Mouse (Mus musculus): Measurements from ENCODE around the gene Ttc6. TPM values are rescaled to one million over a fixed set of nuclear protein-coding genes. Genes with fewer than 3 reads are reported as not detected.

Ttc6 gene
- polyA plus RNA-seq, 1 experiment from 2014 or later, result 0.62 TPM

DNA sequence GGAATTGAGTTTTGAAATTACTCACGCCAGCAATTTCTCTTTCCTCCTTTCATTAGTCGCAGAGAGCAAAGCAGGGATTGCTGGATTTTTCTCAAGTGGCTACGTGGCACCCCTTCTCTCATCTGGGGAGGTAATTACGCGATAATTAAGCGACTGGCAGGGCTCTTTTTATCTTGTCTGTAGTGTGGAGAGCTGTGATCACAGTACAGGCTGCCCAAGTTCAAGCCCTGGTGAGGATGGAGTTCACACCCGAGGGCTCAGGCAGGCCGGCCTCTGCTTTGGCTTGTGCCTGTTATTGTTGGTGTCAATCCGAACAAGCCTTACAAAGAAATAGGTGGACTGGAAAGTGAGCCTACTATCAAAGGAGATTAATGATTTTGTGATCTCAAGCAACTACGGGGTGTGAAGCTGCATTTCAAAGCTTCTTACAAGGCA is 24.3 kb upstream of the Ttc6 start:
- 0 out of 2 replicates have a peak overlapping the region, but pooled peaks have one; percentile 59 for H3K4me3 ChIP-seq
- DNase-seq (ENCODE audit: low spot score), result peak; percentile 77

DNA sequence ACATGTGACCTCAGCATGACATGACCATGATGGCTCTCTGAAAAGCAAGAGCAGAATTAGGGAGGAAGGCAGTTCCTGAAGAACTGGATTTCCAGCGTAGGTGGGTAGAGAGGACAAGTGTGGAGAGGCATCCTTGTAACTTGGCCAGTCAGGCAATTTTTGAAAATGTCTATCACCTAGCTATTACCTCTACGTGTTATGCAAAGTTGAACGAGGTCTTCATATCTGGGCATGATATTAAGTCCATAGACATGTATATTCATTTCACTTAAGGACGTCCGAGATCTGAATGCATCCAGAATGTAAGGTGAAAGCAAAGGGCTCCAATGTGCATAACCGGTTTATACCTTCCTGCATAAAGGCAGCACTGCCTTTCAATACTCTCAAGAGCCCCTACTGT is 22.8 kb upstream of the Ttc6 start:
- no peaks in the 10 kb centered on the region for H3K9me3 ChIP-seq
- peaks cover 80% of the 10 kb centered on the region for H3K27me3 ChIP-seq (ENCODE audit: insufficient read depth, poor library complexity, severe bottlenecking)
- H3K4me3 ChIP-seq, result no peak overlapping the region
- H3K4me1 ChIP-seq, result peaks cover 21% of the 10 kb centered on the region
- no peak for DNase-seq (ENCODE audit: low spot score)
- H3K27ac ChIP-seq, result no peak overlapping the region
- WGBS, result 10% methylated on average over 6 of the region's 6 CpGs
- no peaks in the 10 kb centered on the region for H3K36me3 ChIP-seq

More for the DNA sequence above, 24.3 kb upstream of the Ttc6 start:
- WGBS, result under 1% methylated on average over 10 of the region's 10 CpGs
- no peaks in the 10 kb centered on the region for H3K36me3 ChIP-seq
- H3K9me3 ChIP-seq, result no peaks in the 10 kb centered on the region
- peaks cover 81% of the 10 kb centered on the region for H3K27me3 ChIP-seq (ENCODE audit: insufficient read depth, poor library complexity, severe bottlenecking)
- H3K4me1 ChIP-seq, result peaks cover 19% of the 10 kb centered on the region
- no peak overlapping the region for H3K27ac ChIP-seq

DNA sequence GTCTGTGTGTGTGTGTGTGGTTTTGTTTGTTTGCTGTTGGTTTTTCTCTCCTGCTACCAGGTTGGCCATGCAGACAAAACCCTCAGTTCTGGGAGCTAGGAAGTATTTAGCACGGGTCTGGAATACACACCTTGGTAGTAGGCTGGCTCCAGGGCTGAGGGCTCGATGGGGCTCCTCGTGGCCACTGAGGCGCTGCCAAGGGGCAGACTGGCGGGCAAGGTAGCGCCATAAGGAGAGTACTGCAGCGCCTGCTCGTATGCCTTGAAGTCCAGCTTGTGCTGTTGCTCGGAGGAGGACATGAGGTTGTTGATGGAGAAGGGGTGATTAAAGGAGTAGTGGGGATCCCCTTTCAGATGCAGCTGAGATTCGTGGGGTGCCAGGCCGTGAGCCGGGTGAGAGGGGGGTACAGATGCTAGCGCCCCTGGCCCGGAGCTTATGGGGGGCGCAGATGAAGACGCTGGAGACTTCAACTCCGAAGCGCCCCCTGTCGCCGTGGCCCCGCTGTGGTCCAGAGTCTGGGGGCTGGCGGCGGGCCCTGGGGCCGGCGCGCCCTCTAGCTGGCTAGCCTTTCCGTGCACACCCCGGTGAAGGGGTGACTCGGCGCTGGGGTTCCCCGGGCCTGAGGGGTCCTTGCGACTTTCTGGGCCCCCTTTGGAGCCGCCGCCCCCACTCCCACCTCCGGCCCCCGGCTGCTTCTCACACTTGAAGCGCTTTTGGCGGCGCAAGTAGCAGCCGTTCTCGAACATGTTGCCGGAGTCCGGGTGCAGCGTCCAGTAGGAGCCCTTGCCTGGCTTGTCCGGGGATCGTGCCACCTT is 21.8 kb upstream of the Ttc6 start:
- Histone ChIP-seq H3K27me3 (ENCODE audit: insufficient read depth, poor library complexity, severe bottlenecking) (peaks cover 80% of the 10 kb centered on the region), H3K27ac (no peak overlapping the region), H3K9me3 (no peaks in the 10 kb centered on the region), H3K36me3 (no peaks in the 10 kb centered on the region), H3K4me1 (peaks cover 29% of the 10 kb centered on the region), H3K4me3 (peak overlapping the region; percentile 44)
- DNase-seq (ENCODE audit: low spot score), result peak; percentile 77
- WGBS, result 2% methylated on average over 46 of the region's 46 CpGs

DNA sequence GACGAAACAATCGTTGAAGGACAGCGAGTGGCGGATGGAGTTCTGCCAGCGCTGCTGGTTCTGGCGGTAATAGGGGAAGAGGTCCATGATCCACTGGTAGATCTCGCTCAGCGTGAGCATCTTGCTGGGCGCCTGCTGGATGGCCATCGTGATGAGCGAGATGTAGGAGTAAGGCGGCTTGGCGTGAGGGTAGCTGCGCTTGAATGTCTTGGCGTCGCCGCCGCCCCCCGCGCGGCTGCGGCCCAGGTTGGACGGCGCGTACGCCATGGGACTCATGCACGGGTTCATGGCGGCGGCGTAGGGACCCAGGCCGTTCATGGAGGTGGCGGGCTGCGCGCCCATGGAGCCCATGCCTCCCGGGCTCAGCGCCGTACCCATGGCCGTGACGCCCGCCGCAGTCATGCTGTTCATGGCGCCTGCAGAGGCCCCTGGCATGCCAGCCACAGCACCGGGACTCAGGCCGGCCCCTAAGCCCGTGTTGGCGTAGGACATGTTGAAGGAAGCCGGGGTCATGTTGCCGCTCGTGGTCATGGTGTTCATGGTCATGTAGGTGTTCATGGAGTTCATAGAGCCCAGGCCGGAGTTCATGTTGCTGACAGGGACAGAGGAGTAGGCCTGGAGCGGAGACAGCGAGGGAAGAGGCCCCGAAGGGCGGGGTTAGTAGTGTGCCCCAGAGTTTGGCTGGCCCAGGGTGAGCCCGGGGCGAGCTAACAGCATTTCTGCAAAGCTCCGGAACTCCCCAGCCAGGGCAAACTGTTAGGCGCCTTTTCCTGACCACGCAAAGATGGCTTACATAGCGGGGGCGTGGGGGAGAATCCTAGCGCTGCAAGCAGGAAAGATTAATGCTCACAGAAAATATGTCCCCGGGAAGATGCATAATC is 20.9 kb upstream of the Ttc6 start:
- peak; percentile 74 for DNase-seq (ENCODE audit: low spot score)
- Histone ChIP-seq H3K4me3 (peak overlapping the region; percentile 44), H3K4me1 (peaks cover 29% of the 10 kb centered on the region), H3K36me3 (no peaks in the 10 kb centered on the region), H3K9me3 (no peaks in the 10 kb centered on the region), H3K27ac (no peak overlapping the region), H3K27me3 (ENCODE audit: insufficient read depth, poor library complexity, severe bottlenecking) (peaks cover 83% of the 10 kb centered on the region)
- 2% methylated on average over 63 of the region's 63 CpGs for WGBS

DNA sequence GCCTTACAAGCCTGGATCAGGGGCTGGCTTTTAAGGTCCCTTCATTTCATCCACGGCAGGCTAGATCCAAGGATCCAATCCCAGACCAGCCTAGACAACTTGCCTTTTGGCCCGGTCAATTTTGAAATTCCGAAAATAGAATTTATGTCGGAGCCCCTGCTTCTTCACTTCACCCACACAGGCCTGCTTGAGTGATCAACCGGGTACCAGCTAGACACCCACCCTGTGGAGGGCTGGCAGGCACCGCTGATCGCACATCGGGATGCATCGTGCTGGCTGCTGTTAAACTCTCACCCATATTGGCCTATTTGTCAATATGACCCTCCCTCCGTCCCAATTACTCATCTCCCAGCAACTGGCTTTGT is 20.3 kb upstream of the Ttc6 start:
- H3K27me3 ChIP-seq (ENCODE audit: insufficient read depth, poor library complexity, severe bottlenecking), result peaks cover 84% of the 10 kb centered on the region
- H3K9me3 ChIP-seq, result no peaks in the 10 kb centered on the region
- DNase-seq (ENCODE audit: low spot score), result peak; percentile 72
- H3K4me1 ChIP-seq, result peaks cover 32% of the 10 kb centered on the region
- H3K4me3 ChIP-seq, result peak overlapping the region; percentile 44; the same call in 1 of the 2 replicates
- no peak overlapping the region for H3K27ac ChIP-seq
- WGBS, result under 1% methylated on average over 10 of the region's 10 CpGs
- no peaks in the 10 kb centered on the region for H3K36me3 ChIP-seq

DNA sequence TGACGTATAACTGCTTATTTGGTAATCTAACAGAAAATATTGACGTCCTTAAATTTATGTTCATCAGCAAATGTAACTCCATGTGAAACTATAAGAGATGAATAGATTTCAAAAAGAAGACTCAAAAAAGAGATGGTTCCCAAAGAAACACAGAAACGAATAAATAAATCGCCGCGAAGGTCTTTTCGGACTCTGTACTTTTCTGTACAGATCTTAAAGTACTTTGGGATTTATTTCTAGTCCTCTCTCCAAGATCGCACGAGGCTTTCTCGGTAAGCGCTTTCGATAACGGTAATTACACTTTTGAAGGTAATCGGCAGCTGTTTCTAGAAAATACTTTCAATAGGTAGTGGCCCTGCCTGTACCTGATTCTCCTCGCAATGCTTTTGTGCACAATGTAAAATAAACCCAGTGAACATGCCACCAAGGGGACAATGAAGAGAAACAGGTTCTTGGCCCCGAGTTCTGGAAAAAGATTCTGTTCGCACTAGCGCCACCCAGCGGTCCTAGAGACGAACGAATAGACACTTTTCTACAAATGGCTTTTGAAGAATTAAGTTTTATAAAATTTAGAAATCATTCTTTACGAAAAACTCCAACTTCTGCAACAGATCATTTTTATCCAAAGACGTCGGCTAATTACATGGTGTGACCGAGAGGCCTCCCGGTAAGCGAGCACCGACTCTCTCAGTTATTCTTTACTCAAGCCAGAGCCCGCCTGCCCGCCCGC is 19.1 kb upstream of the Ttc6 start:
- peaks cover 41% of the 10 kb centered on the region for H3K4me1 ChIP-seq
- peaks cover 91% of the 10 kb centered on the region for H3K27me3 ChIP-seq (ENCODE audit: insufficient read depth, poor library complexity, severe bottlenecking)
- 2% methylated on average over 31 of the region's 31 CpGs for WGBS
- no peaks in the 10 kb centered on the region for H3K36me3 ChIP-seq
- H3K4me3 ChIP-seq, result peak overlapping the region; percentile 70
- peak overlapping the region; percentile 57; the same call in 1 of the 2 replicates for H3K27ac ChIP-seq
- peak; percentile 78 for DNase-seq (ENCODE audit: low spot score)
- H3K9me3 ChIP-seq, result no peaks in the 10 kb centered on the region

DNA sequence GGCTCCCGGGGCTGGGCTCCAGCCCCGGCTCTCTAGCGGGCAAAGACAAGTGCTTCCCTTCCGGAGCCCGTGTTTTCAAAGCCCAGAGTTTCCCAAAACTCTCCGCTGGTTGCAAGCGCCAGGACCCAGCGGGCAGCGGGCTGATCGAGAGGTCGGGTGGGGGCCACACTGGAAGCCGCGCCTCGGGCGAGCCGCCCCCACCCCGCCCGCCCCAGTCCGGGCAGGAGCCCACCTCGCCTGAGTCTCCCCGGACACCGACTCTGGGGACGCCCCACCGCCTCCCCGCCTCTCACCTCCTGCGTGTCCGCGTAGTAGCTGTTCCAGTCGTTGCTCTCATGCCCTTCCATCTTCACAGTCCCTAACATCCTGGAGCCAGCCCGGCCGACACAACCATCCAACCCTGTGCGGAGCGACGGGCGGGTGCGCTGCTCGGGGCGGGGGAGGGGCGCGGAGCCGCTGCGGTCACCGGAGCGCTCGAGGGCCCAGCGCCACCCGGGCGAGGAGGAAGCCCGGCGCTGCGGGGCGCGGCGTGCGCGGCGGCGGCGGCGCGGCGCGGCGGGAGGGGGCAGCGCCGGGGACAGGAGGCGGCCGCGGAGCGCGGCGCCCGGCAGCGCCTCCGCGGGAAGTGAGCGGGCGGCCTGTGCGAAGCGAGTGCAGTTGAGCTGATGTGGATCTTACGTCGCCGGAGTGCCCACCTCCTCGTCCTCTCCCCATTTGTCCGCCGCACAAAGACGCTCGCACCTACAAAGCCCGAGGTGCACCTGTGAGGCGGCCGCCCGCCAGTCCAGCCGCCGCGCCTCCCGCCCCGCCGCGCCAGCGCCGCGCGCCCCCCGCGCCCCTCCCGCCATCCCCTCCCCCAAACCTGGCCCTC is 18.3 kb upstream of the Ttc6 start:
- Histone ChIP-seq H3K27ac (peak overlapping the region; percentile 57; the same call in 1 of the 2 replicates), H3K4me1 (peaks cover 43% of the 10 kb centered on the region)
- WGBS, result under 1% methylated on average over 99 of the region's 106 CpGs

DNA sequence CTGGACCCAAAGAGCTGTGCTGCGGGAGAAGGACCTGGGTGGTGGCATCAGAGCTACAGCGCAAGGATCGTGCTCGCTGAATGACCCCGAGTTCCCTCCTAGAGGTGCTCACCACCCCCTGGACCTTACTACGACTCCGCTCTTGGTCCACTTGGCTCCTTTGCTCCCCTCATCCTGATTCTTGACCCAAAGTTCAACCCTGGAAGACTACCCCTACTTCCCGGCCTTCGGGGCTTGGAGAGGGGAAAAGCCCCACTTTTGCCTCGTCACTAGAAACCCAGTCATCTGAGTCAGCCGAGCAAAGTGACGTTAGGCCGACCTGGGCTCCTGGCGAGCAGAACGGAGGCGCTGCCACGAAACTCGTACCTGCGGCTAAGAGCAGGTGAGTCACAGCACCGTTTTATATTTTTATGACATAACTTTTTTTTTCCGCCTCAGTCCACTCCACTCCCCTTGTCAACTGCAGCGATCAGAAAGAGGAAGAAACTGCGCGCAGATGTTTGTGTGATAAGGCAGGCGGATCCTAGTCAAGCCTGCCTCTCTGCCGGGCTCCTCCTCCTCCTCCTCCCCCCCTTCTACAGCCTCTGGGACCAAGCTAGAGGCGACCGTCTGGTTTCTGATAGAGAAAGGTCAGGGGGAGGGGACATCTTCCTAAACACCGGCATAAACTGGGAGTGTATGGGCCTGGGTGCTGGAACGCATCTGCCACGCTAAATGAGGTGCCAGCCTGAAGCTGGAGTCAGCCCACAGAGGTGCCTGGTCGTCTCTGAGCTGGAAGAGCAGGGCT is 17.3 kb upstream of the Ttc6 start, which contains the start of gene Foxa1:
TSS of gene Foxa1 (minus strand) at position 502 of the 787 bp plus-strand sequence.
- WGBS, result under 1% methylated on average over 32 of the region's 32 CpGs
- Histone ChIP-seq H3K27ac (0 out of 2 replicates have a peak within 1 kb of the TSS, but pooled peaks have one; percentile 57), H3K4me1 (peaks cover 43% of the 10 kb centered on the region), H3K4me3 (peak within 1 kb of the TSS; percentile 70), H3K9me3 (no peaks in the 10 kb centered on the region), H3K27me3 (ENCODE audit: insufficient read depth, poor library complexity, severe bottlenecking) (peaks cover 99% of the 10 kb centered on the region), H3K36me3 (no peaks in the 10 kb centered on the region)
- peak; percentile 77 for DNase-seq (ENCODE audit: low spot score)

More for the DNA sequence above, 18.3 kb upstream of the Ttc6 start:
- Histone ChIP-seq H3K36me3 (no peaks in the 10 kb centered on the region), H3K4me3 (peak overlapping the region; percentile 70), H3K27me3 (ENCODE audit: insufficient read depth, poor library complexity, severe bottlenecking) (peaks cover 99% of the 10 kb centered on the region), H3K9me3 (no peaks in the 10 kb centered on the region)
- peak; percentile 74 for DNase-seq (ENCODE audit: low spot score)

DNA sequence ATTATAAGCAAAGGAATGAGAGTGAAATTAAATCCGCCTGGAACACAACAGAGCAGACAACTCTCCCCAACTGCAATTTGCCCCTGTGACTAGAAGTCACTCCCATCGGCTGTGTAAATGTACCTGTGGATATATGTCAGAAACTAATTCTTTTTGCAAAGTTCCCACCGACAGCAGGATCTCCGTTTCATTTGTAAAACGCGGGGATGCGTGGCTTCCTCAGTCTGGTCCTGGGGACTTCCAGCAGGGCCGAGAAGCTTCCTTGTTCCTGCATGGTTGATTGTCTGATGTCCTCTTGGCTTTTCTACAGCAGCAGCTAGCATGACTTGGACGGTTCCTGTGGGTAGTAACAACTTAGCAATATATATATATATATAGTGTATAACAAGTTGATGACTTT is 16.0 kb upstream of the Ttc6 start:
- H3K4me3 ChIP-seq, result no peak overlapping the region
- 5% methylated on average over 9 of the region's 9 CpGs for WGBS
- H3K27ac ChIP-seq, result no peak overlapping the region
- no peaks in the 10 kb centered on the region for H3K36me3 ChIP-seq
- no peak for DNase-seq (ENCODE audit: low spot score)
- peaks cover 99% of the 10 kb centered on the region for H3K27me3 ChIP-seq (ENCODE audit: insufficient read depth, poor library complexity, severe bottlenecking)
- no peaks in the 10 kb centered on the region for H3K9me3 ChIP-seq
- peaks cover 32% of the 10 kb centered on the region for H3K4me1 ChIP-seq

DNA sequence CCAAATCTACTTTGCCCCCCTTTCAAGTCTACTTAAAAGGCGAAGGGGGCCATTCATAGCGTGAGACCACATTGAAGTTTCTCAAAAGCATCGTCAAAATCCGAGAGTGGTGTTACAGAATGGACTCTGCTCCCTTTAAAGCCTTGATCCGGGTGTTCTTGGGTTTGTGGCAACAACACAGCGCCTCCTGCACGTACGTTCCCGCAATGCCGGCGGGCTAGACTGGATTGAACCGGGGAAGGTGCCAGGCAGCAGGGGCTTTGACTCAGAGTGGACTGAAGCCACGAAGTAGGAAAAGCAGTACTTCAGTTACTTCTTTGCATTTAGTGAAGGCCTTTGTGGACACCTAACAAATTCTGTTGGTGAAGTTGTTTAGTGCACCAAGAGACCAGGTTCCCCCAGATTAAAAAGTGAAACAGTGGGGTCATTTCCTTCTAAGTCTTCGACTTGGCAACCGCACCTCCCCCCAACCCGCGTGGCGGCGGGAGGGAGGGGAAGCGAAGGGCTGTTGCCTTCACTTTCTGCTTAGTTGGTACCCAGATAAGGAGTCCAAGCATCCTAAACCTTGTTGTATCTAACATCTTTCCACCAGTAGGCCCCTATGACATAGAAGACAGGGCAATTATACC is 15.4 kb upstream of the Ttc6 start:
- peaks cover 99% of the 10 kb centered on the region for H3K27me3 ChIP-seq (ENCODE audit: insufficient read depth, poor library complexity, severe bottlenecking)
- WGBS, result under 1% methylated on average over 20 of the region's 20 CpGs
- peak overlapping the region; percentile 19 for H3K4me3 ChIP-seq
- peaks cover 30% of the 10 kb centered on the region for H3K4me1 ChIP-seq
- H3K9me3 ChIP-seq, result no peaks in the 10 kb centered on the region
- DNase-seq (ENCODE audit: low spot score), result peak; percentile 76
- H3K36me3 ChIP-seq, result no peaks in the 10 kb centered on the region
- H3K27ac ChIP-seq, result no peak overlapping the region

Data from heart, embryonic 10.5 days (tissue).